Mouse (Mus musculus) neural tube, embryonic 12.5 days (tissue): ENCODE results near the gene Hexa. TPM values are rescaled to one million over a fixed set of nuclear protein-coding genes. Genes with fewer than 3 reads are reported as not detected.

Experiments used
- ATAC-seq: fragments of 200-750 bp; cut with Nextera tagmentation; 2 replicates; pipeline ENCODE4 v1.8.0; 2017; ENCODE audit warnings: low read depth, mild to moderate bottlenecking, moderate TSS enrichment, moderate library complexity; ENCODE audit not compliant: low FRiP score
- H3K27ac ChIP-seq: fragments of 300-500 bp; sonication (generic); 2 replicates; pipeline ENCODE4 v1.5.1; 2016
- H3K27me3 ChIP-seq: fragments of 300-500 bp; sonication (generic); replicated peaks from 2 replicates; pipeline ENCODE4 v1.6.1; 2016; ENCODE audit warnings: mild to moderate bottlenecking
- H3K36me3 ChIP-seq: fragments of 300-500 bp; sonication (generic); 2 replicates; pipeline ENCODE4 v1.6.1; 2016; ENCODE audit warnings: mild to moderate bottlenecking
- H3K4me1 ChIP-seq: fragments of 300-500 bp; sonication (generic); 2 replicates; pipeline ENCODE4 v1.6.1; 2016
- H3K4me2 ChIP-seq: fragments of 300-500 bp; sonication (generic); replicated peaks from 2 replicates; pipeline ENCODE4 v1.6.1; 2016; ENCODE audit warnings: mild to moderate bottlenecking
- H3K4me3 ChIP-seq: fragments of 300-500 bp; sonication (generic); 2 replicates; pipeline ENCODE4 v1.5.1; 2016
- H3K9ac ChIP-seq: fragments of 300-500 bp; sonication (generic); 2 replicates; pipeline ENCODE4 v1.6.1; 2016; ENCODE audit warnings: mild to moderate bottlenecking
- H3K9me3 ChIP-seq: fragments of 300-500 bp; sonication (generic); 2 replicates; pipeline ENCODE4 v1.6.1; 2016; ENCODE audit warnings: mild to moderate bottlenecking
- whole genome bisulfite sequencing: fragments of 180-500 bp; shearing (Covaris S2); methylation state at CpG from one replicate; pipeline ENCODE4 v1.1.7; 2016; 5-methylcytosine and 5-hydroxymethylcytosine counted together
- polyA plus RNA-seq: library from polyadenylated mRNA; unstranded; fragments of >200 nt; fragmentation: Nextera tagmentation; extraction: Ambion mirVana; gene quantifications from 2 replicates; pipeline ENCODE4 v1.2.1, GENCODE M21; 2016

The Hexa gene
- 49.0 and 53.0 TPM in 2 replicates for polyA plus RNA-seq

GRCm38 (mm10) chr9:59539441-59540137 is at the start of gene Hexa, which contains the start of gene Tmem202:
Gene Hexa (plus strand): TSS chr9:59539540.
Gene Tmem202 (minus strand): TSS chr9:59539847.
- WGBS, result 4% methylated on average over 55 of the region's 55 CpGs
- H3K4me2 ChIP-seq, result peak within 1 kb of the TSS; percentile 89
- H3K9ac ChIP-seq, result peak within 1 kb of the TSS; percentile 77
- peak within 1 kb of the TSS; percentile 66 for H3K4me3 ChIP-seq
- H3K27me3 ChIP-seq, result no peaks in the 10 kb centered on the region
- no peaks in the 10 kb centered on the region for H3K36me3 ChIP-seq
- no peak within 1 kb of the TSS for H3K27ac ChIP-seq
- ATAC-seq, result peak; percentile 85
- no peaks in the 10 kb centered on the region for H3K9me3 ChIP-seq
- peaks cover 20% of the 10 kb centered on the region; the same call in 1 of the 2 replicates for H3K4me1 ChIP-seq

GRCm38 (mm10) chr9:59508146-59508545 is 31.2 kb upstream of the Hexa start:
- Histone ChIP-seq H3K27ac (no peak overlapping the region), H3K9ac (no peak overlapping the region), H3K9me3 (no peaks in the 10 kb centered on the region), H3K27me3 (no peaks in the 10 kb centered on the region), H3K4me3 (no peak overlapping the region), H3K4me1 (no peaks in the 10 kb centered on the region), H3K36me3 (no peaks in the 10 kb centered on the region), H3K4me2 (no peak overlapping the region)
- WGBS, result 38% methylated on average over 1 of the region's 1 CpGs
- no peak for ATAC-seq

- no peak overlapping the region for H3K4me2 ChIP-seq
Measured at GRCm38 (mm10) chr9:59512381-59512780, 27.0 kb upstream of the Hexa start.

GRCm38 (mm10) chr9:59515069-59515468 is 24.3 kb upstream of the Hexa start:
- H3K9ac ChIP-seq, result no peak overlapping the region
- no peak for ATAC-seq
- H3K4me3 ChIP-seq, result no peak overlapping the region
- no peaks in the 10 kb centered on the region for H3K27me3 ChIP-seq
- no peaks in the 10 kb centered on the region for H3K36me3 ChIP-seq
- H3K27ac ChIP-seq, result no peak overlapping the region
- no peaks in the 10 kb centered on the region for H3K4me1 ChIP-seq
- H3K9me3 ChIP-seq, result no peaks in the 10 kb centered on the region
- no peak overlapping the region for H3K4me2 ChIP-seq
- 77% methylated on average over 3 of the region's 3 CpGs for WGBS

More at GRCm38 (mm10) chr9:59512381-59512780, 27.0 kb upstream of the Hexa start:
- ATAC-seq, result no peak
- Histone ChIP-seq H3K9me3 (no peaks in the 10 kb centered on the region), H3K9ac (no peak overlapping the region), H3K27ac (no peak overlapping the region), H3K4me1 (no peaks in the 10 kb centered on the region), H3K36me3 (no peaks in the 10 kb centered on the region), H3K27me3 (no peaks in the 10 kb centered on the region), H3K4me3 (no peak overlapping the region)
- 61% methylated on average over 4 of the region's 4 CpGs for WGBS

- 62% methylated on average over 7 of the region's 7 CpGs for WGBS
- Histone ChIP-seq H3K9ac (no peak overlapping the region), H3K27ac (no peak overlapping the region), H3K4me3 (no peak overlapping the region), H3K27me3 (no peaks in the 10 kb centered on the region), H3K9me3 (no peaks in the 10 kb centered on the region), H3K4me2 (no peak overlapping the region), H3K36me3 (no peaks in the 10 kb centered on the region), H3K4me1 (no peaks in the 10 kb centered on the region)
- no peak for ATAC-seq
Measured at GRCm38 (mm10) chr9:59517127-59517526, 22.2 kb upstream of the Hexa start.

GRCm38 (mm10) chr9:59518976-59519375 is 20.4 kb upstream of the Hexa start:
- Histone ChIP-seq H3K4me3 (no peak overlapping the region), H3K9me3 (no peaks in the 10 kb centered on the region), H3K9ac (no peak overlapping the region), H3K27me3 (no peaks in the 10 kb centered on the region), H3K27ac (no peak overlapping the region), H3K4me1 (no peaks in the 10 kb centered on the region), H3K36me3 (no peaks in the 10 kb centered on the region), H3K4me2 (no peak overlapping the region)
- ATAC-seq, result no peak
- 86% methylated on average over 5 of the region's 5 CpGs for WGBS

- Histone ChIP-seq H3K36me3 (no peaks in the 10 kb centered on the region), H3K27me3 (no peaks in the 10 kb centered on the region), H3K9ac (no peak overlapping the region), H3K4me1 (no peaks in the 10 kb centered on the region), H3K9me3 (no peaks in the 10 kb centered on the region), H3K4me2 (no peak overlapping the region), H3K4me3 (no peak overlapping the region), H3K27ac (no peak overlapping the region)
- WGBS, result 89% methylated on average over 2 of the region's 2 CpGs
- ATAC-seq, result no peak
Measured at GRCm38 (mm10) chr9:59519396-59519795, 19.9 kb upstream of the Hexa start.

- WGBS, result 67% methylated on average over 4 of the region's 4 CpGs
- Histone ChIP-seq H3K4me2 (no peak overlapping the region), H3K36me3 (no peaks in the 10 kb centered on the region), H3K9ac (no peak overlapping the region), H3K4me1 (no peaks in the 10 kb centered on the region), H3K9me3 (no peaks in the 10 kb centered on the region), H3K27me3 (no peaks in the 10 kb centered on the region), H3K4me3 (no peak overlapping the region), H3K27ac (no peak overlapping the region)
- no peak for ATAC-seq
Measured at GRCm38 (mm10) chr9:59522906-59523305, 16.4 kb upstream of the Hexa start.

- 90% methylated on average over 6 of the region's 6 CpGs for WGBS
- Histone ChIP-seq H3K4me3 (no peak overlapping the region), H3K27me3 (no peaks in the 10 kb centered on the region), H3K9ac (no peak overlapping the region), H3K4me2 (no peak overlapping the region), H3K36me3 (no peaks in the 10 kb centered on the region), H3K4me1 (no peaks in the 10 kb centered on the region), H3K27ac (no peak overlapping the region), H3K9me3 (no peaks in the 10 kb centered on the region)
- no peak for ATAC-seq
Measured at GRCm38 (mm10) chr9:59526727-59527126, 12.6 kb upstream of the Hexa start.

GRCm38 (mm10) chr9:59527580-59527979 is 11.8 kb upstream of the Hexa start:
- no peak for ATAC-seq
- no peaks in the 10 kb centered on the region for H3K9me3 ChIP-seq
- H3K4me3 ChIP-seq, result no peak overlapping the region
- no peaks in the 10 kb centered on the region for H3K27me3 ChIP-seq
- no peaks in the 10 kb centered on the region for H3K36me3 ChIP-seq
- no peaks in the 10 kb centered on the region for H3K4me1 ChIP-seq
- no peak overlapping the region for H3K9ac ChIP-seq
- no peak overlapping the region for H3K4me2 ChIP-seq
- 91% methylated on average over 3 of the region's 3 CpGs for WGBS
- no peak overlapping the region for H3K27ac ChIP-seq

GRCm38 (mm10) chr9:59528274-59528673 is 11.1 kb upstream of the Hexa start:
- Histone ChIP-seq H3K27ac (no peak overlapping the region), H3K4me3 (no peak overlapping the region), H3K36me3 (no peaks in the 10 kb centered on the region), H3K9ac (no peak overlapping the region), H3K4me2 (no peak overlapping the region), H3K4me1 (no peaks in the 10 kb centered on the region), H3K27me3 (no peaks in the 10 kb centered on the region), H3K9me3 (no peaks in the 10 kb centered on the region)
- 88% methylated on average over 2 of the region's 2 CpGs for WGBS
- ATAC-seq, result no peak

GRCm38 (mm10) chr9:59531645-59532044 is 7.7 kb upstream of the Hexa start:
- Histone ChIP-seq H3K36me3 (no peaks in the 10 kb centered on the region), H3K27ac (no peak overlapping the region), H3K27me3 (no peaks in the 10 kb centered on the region), H3K4me2 (no peak overlapping the region), H3K9ac (no peak overlapping the region), H3K4me3 (no peak overlapping the region), H3K9me3 (no peaks in the 10 kb centered on the region), H3K4me1 (no peaks in the 10 kb centered on the region)
- ATAC-seq, result no peak
- WGBS, result 25% methylated on average over 5 of the region's 5 CpGs

GRCm38 (mm10) chr9:59533422-59533821 is 5.9 kb upstream of the Hexa start:
- 78% methylated on average over 2 of the region's 2 CpGs for WGBS
- no peak overlapping the region for H3K4me2 ChIP-seq
- no peaks in the 10 kb centered on the region for H3K4me1 ChIP-seq
- no peak for ATAC-seq
- no peak overlapping the region for H3K9ac ChIP-seq
- H3K36me3 ChIP-seq, result no peaks in the 10 kb centered on the region
- H3K27me3 ChIP-seq, result no peaks in the 10 kb centered on the region
- no peak overlapping the region for H3K4me3 ChIP-seq
- no peak overlapping the region for H3K27ac ChIP-seq
- no peaks in the 10 kb centered on the region for H3K9me3 ChIP-seq
